Mouse (Mus musculus): Measurements from ENCODE around the gene Btg2.

The Btg2 gene

DNA sequence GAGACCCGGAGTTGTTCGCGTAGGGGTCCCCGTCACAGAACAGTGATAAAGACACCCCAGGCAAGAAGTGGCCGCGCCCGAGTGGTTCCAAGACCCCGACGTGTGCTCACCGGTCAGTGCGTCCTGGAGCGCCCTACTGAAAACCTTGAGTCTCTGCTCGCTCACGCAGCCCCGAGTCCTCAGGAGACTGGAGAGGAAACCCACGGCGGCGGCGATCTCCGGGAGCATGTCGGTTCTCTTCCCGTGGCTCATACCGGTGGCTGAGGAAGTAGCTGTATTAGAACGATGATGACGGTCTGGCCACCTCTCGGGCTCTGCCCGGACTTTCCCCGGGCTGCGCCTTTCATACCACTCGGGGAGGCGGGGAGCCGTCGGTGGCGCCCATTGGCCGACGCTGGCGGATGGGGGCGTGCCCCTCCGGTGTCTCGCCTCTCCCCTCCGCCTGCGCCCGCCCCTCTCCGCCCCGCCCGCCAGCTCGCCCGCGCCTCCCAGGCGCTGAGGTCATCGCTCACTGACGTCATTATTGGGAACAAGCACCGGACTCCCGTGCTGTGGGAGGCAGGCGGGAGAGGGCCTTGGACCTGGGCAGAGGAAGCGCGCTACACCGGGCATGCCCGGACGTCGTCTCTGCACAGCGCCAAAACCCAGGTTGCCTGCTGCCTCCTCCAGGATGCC is at the start of gene Btg2:
TSS of gene Btg2 (minus strand) at position 319 of the 675 bp plus-strand sequence.
- peak; percentile 99 for DNase-seq

DNA sequence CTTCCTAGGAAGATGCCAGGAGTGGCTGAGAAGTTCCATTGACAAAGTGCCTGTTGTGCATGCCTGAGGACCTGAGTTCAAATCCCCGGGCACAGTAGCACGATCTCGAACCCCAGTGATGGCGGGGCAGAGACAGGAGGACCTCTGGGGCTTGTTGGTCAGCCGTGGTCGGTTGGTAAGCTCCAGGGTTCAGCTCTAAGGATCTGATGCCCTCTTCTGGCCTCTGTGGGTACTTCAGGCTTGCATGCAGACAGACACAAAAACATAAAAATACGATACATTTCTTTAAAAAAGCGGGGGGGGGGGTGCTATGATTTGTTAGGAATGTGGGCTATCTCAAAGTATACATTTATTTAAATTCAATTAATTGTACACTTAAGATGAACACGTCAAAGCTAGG is 43.3 kb upstream of the Btg2 start:
- DNase-seq: peak; percentile 58

DNA sequence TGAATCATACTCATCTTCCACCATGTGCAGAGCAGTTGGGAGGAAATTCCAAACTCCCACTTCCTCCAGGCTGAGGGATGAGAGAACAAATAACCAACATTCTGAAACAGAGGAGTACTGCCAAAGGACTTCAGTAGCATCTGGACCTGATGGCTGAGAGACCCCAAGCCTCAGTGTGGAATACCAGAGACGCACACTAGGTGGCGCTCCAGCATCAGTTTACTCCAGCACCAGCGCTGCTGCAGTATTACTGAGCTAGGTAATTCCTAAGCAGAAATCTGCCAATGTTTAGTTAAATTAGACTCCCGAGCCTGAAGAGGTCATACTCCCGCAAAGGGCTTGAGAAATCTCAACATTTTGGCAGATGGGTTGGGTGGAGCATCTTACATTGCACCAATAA is 41.3 kb upstream of the Btg2 start:
- peak; percentile 94 for DNase-seq

DNA sequence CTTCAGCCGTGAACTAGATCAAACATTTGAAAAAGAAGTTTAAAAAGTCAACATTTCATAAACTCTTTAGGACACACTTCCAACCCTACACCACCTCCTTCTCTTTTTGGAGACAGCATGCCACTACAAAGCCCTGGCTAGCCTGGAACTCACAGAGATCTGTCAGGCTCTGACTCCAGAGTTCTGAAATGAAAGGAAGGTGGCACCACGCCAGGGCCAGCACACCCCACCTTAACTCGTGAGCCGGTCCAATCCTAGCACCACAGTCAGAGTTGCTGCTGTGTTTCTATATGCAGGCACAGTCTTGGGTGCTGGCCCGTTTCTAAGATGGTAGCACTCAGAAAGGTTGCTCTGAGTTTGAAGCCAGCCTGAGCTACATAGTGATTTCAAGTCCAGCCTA is 38.2 kb upstream of the Btg2 start:
- no peak for DNase-seq

DNA sequence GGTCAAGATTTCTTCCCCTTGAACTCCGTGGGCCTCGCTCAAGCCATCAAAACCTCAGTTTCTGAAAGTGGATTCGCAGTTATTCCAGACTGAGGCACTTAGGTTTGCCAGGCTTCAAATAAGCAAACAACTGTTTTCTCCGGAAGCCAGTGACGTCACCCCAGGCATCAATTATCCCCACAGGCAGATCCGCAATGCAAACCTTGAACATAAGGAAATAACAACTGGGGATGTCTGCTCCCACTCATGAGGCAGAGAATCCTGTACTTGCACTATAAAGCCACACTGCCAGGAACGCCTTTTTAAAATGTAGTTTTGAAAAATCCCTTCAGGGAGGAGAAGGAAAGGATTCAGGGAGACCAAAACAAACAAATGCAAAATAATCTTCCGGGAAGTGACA is 36.5 kb upstream of the Btg2 start:
- DNase-seq: no peak

DNA sequence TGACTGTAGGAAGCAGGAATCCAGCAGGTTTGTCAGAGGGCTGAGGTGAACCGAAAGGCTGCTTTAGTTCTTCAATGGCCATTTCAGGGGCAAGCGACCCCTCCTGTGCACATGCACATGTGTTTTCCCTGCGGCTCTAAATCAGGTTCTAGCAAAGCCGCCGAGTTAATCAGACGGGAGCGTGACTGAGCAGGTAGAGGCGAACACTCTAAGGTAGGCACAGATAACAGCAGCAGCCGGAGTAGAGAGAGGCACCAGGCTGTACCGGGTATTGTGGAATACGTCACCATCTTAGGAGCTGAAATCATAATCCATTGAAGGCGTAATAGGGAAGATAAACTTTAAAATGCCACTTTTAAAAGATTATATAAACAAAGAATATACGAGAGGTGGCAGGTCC is 35.8 kb upstream of the Btg2 start:
- no peak for DNase-seq

DNA sequence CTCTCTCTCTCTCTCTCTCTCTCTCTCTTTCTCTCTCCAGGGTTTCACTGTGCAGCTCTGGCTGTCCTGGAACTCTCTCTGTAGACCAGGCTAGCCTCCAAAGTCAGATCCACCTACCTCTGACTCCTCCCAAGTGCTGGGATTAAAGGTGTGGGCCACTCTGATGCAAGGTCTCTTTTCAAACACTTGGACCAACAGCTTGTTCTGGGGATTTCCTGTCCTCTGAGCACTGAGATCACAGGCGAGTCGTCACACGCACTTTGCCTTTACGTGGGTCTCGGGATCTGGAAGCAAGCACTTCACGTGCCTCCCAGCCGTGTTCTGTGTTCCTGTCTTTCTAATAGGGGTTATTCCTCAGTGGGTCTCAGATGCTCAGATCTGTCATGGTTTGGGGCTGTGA is 35.1 kb upstream of the Btg2 start:
- DNase-seq: no peak

DNA sequence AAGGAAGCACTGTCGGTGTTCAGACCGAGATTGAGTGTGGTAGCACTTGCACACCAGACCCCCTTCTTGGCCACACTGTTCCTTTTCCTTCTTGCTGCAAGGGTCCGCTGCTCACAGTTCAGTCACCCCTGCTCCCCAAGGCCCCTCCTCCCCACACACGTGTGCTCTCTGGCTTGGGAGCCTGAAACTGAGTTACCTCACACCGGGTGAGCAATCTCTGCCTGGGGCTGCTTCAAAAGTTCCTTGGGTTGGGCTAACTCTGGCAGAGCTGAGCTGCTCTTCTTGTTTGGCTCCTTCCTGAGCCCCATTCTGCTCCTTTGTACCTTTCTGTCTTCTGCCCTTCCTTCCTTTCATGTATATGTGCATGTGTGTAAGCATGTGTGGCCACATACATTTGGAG is 34.6 kb upstream of the Btg2 start:
- DNase-seq: no peak

DNA sequence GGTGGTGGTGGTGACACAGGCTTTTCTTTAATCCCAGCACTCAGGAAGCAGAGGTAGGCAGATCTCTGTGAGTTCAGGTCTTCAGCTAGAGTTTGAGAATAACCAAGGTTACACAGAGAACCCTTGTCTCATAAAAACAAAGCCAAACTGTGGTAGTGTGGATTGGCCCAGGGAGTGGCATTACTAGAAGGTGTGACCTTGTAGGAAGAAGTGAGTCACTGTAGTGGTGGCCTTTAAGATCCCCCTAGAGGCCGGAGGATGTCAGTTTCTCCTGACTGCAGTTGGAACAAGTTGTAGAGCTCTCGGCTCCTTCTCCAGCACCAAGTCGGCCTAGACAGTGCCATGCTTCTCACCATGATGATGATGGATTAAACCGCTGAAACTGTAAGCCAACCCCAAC is 32.1 kb upstream of the Btg2 start, which contains the start of gene Chit1:
TSS of gene Chit1 (plus strand) at position 264 of the 400 bp plus-strand sequence.
- no peak for DNase-seq

DNA sequence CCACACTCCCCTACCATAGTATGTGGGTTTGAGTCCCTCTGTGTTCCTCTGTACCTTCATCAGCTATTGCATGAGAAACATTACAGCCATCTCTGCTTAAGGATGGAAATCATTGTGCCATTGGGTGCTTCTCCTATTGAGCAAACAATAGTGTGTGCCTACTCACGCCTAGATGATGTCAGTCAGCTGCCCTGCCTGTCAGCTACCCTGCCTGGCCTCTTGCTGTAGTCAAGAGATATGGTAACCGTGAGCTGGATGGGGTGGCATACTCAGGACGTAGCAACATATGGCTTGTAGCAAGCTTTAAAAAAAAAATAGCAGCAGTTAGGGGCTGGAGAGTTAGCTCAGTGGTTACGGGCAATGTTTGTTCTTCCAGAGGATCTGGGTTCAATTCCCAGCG is 31.5 kb upstream of the Btg2 start:
- no peak for DNase-seq

DNA sequence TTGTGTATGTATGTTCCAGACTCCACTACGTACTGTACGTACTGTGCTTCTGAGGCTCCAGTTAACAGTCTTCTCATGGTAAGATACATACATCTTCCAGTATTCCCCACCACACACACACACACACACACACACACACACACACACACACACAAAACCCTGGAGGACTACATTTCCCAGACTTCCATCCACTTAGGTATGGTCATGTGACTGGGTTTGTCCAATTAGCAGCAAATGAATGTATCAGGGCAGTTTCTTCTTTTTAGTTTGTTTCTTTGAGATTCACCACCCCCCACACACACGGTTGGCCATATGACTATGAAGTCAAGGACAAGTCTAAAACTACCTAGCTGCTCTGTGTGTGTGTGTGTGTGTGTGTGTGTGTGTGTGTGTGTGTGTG is 31.1 kb upstream of the Btg2 start:
- no peak for DNase-seq

DNA sequence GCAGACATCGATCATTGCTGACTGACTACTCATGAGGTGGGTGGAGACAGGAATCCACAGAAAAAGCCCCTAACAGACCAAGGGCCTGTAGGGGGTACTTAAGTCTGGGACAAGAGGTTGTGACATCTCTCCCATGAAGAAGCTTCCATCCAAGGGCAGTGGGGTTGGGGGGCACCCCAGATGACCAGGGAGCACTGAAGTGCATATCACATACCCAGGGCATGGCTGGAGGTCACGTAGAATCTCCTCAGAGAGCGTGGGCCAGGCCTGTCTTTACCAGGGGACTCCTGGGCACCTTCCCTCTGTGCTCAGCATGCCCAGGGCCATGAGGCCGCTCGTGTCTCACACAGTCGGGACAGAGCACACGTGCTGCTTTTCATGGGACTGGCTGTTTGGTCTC is 28.9 kb upstream of the Btg2 start:
- DNase-seq: no peak

DNA sequence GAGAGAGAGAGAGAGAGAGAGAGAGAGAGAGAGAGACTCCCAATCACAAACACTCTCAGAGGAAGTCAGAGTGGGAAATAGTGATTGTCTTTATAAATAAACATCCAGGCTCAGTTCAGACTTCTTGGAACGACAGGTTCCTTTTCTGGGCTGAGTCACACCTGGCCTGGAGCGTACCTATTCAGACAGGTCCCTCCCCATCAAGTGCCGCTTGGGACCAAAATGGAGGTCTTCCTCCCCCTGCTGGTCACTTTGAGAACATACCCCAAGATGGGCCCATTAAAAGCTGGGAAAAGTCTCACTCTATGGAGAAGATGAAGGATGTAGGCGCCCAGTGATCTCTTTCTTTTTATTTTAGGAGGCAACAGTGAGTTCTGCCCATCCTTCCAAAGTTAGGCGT is 27.8 kb upstream of the Btg2 start:
- DNase-seq: peak; percentile 78

DNA sequence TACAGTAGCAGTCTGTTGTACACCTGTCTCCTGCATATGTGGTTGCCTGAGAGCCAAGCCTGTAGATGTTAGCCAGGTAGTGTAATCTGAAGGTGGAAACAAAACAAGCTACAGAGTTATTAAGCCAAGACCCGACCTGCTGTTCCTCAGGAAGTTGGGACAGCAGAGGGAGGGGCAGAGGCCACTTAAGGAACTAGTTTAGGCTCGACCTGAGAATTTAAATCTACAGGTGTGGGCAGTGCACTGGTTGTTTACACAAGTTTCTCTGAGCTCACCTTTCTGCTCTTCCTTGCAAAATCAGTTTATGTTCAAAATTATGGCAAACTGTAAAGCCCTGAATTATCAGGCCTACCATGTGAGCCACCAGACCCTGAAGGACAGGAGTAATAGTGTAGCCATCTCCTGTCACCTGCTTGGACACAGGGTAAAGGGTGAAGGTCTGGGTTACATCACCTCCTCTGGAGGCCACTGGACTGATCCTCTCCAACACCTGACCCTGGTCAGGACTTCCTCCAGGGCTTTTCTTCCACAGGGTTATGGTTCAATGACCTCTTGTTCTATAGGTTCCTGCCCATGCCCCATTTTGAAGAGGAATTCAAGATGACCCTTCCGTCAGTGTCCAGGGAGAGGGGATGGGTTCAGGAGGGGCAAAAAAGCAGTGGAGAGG is 27.0 kb upstream of the Btg2 start:
- DNase-seq: no peak

DNA sequence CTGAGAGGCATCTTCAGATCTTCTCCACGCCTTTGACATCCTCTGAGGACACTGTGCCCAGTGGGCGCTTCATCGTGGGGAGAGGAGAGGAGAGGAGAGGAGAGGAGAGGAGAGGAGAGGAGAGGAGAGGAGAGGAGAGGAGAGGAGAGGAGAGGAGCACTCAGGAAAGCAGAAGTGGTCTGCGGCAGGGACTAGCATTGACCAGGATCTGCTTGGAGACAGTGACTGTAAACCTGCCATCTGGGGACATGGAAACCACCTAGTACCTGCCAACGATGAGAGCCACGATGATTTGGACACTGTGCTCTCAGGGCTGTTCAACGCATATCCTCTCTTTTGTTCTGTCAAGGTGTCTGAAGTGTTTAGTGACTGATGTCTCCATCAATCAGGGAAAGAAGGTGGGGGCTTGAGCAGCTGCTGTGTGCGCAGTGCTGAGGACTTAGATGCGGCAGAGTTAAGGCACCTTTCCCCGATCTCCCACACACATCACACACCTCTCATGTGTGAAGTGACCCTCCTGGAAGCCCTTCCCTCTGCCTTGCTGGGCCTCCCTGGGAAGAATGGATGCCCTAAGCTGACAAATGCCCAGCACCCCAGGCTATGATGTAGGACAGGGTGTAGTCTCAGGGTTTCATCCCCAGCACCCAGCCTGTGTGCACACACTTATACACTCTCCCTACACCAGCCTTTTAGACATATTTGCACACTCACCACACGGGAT is 26.3 kb upstream of the Btg2 start:
- no peak for DNase-seq

DNA sequence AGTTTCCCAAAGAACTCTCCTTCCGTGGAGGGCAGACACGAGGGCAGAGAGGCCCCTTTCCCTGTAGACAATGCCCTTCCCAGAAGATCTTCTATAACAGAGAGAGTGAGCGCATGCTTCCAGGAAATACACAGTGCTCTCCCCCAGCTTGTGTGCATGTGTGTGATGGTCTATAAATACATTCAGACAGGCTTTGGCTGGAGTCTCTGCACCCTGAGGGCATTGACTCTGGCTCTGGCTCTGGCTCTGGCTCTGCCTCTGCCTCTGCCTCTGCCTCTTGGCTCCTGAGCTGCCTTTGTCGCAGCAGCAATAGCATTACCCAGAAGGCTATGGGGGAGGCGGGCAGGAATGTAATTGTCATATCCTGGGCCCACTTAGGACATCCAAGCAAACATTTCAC is 24.9 kb upstream of the Btg2 start:
- DNase-seq: no peak

DNA sequence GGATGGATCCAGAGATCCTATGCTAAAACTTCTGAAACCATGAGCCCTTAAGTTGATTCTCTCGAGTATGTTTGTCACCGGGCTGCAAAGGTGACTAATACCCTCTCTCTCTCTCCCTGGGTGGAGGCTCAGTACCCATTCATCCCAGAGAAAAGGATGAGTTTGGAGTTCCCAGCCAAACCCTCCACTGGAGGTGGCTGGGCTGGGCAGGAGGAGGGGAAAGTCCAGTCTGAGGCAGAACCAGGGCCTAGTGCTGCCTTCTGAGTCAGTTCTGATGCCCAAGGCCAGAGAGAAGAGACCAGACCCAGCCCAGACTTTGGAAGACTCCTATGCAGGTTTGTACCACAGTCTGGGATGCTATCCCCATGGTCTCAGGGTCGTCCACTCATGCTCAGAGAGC is 22.7 kb upstream of the Btg2 start:
- no peak for DNase-seq

DNA sequence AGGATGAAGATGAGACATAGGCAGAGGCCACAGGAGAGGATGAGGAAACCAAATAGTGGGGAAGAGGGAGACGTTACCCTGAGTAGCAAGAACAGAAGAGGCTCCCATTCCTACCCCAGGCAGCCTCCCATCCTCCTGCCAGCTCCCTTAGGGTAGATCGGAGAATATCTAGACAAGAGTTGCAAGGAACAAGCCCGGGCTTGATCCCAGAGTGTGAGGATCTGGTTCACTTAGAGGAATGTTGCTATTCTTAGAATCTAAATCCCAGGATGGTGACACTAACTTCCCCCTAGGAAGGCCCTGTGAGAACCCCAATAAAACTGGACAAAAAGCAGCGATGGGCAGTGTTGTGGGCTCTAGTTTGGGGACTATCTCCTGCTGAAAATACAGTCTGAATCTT is 22.0 kb upstream of the Btg2 start:
- no peak for DNase-seq

DNA sequence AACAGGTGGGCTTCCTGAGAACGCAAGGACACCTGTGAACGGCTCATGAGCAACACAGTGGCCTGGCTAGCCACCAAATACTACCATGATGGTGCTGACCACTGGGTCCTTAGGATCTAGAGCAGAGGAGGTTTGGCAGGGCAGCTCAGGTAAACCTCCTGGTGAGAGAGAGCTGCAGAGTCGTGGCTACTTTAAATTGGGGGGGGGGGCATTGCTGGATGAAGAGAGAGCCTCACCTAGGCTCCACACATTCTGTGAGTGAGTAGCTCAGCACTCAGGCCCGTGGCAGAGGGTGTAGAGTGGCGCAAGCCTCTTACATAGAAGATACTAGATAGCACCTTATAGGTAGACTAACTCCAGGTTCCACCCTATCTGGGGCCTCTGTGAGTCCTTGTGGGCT is 21.5 kb upstream of the Btg2 start:
- no peak for DNase-seq

DNA sequence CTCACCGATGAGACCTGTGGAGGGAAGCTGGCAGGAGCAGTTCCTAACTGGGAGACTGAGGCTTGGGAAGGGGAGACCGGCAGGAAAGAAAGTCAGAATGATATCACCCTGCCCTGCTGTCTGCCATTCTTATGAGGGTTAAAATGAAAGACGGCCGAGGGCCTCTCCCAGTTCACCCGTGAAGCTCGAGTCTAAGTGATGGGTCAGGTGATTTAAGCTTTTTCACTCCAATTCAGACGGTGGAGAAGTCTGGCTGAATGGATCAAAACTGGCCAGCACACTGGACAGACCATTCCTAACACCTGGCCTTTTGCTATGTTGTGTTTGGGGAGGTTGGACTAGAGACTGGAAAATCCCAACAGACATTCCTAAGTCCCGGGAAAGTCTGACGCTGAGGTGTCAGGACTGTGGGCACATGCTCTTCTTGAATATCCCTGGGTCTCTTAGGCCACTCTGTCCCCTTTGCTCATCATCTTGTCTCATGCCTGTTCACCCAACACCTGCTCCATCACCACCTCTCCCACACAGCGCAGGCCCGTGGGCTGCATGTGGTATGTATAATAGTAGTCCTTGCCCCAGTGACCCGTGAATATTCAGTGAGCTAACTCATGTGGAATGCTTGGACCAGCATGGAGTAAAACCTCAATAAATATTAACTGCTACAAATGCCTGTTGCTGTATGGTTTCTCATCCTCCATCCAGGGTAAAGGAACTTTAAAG is 20.8 kb upstream of the Btg2 start:
- DNase-seq: peak; percentile 61

DNA sequence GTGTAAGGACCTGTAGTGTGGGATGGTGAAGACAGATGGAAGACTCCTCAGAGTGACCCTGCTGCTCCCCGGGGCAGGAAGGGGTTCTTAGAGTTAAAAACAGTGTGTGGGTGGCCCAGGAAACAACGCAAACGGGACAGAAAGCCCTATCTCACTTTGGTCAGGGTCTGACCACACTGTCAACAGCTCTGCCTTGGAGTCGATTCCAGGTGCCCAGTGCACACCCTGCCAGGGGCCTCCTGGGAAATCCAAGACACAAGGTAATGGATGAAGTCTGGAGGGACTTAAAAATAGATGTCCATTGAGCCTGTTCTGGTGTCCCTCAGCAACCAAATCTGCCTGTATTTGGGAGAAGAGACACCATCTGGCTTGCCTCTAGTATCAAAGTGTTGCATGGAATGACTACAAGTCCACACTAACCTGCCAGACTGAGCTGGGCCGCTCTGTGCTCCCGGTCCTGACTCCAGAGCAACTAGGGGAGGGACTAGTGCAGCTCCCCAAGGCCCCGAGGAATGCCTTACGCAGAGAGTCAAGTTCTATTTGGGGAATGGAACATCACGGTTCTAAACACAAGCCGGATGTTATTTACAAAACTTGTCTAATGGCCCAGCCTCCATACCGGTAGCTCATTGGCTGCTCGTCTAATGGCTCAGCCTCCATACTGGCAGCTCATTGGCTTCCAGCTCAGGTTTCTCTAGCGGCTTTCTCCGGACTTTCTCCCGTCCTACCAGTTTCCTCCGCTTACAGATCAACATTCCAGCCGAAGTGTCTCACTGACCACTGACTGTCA is 20.0 kb upstream of the Btg2 start:
- peak; percentile 87 for DNase-seq

DNA sequence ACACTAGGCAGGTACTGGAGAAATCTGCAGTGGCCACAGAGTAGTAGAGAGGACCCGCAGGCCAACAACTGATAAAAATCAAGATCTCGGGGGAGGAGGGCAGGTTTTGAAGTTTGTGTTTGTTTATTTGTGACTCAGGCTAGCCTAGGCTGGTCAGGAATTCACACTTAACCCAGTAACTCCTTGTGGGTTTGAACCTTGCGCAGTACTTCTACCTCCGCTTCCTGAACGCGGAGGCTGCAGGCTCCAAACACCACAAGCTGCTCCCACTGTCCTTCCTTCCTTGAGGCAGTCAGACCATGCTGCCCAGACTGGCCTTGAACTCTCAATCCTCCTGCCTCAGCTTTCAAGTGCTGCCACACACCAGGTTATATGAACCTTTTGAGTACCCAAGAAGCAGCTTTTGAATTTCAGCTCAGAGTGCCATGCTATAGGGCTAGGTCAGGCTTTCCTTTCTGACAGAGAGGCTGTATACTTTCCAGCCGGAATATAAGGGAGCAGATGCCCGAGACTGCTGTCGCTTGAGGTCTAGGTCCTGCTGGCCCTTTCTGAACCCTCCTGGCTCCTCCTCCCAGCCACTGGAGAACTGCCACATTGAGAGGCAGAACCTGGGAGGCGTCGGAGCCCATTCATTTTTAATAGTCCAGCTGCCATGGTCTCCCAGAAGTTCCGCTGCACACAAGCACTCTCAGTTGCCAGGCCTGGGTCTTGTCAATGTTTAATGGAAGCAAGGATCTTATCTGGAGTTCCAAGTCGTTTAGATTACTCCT is 19.2 kb upstream of the Btg2 start:
- DNase-seq: peak; percentile 73

Data from kidney, postnatal 10 days (tissue).